Mouse (Mus musculus): ENCODE results near the gene Spindoc. TPM values are rescaled to one million over a fixed set of nuclear protein-coding genes. Genes with fewer than 3 reads are reported as not detected.

The Spindoc gene
- 10 to 100 TPM; 33.8 to 35.3 TPM for total RNA-seq (2021)

- DNase-seq (ENCODE audit: extremely low spot score in 1 of 2, low spot score in 1 of 2), result peak; percentile 97
These were observed at the start of gene Spindoc for GRCm38 (mm10) chr19:7382903-7383865. Spindoc (minus strand) TSS chr19:7382994.

GRCm38 (mm10) chr19:7425398-7425775 lies 42.6 kb upstream of the Spindoc start:
- no peak for DNase-seq (ENCODE audit: extremely low spot score in 1 of 2, low spot score in 1 of 2)

GRCm38 (mm10) chr19:7424590-7425397 lies 42.0 kb upstream of the Spindoc start:
- DNase-seq (ENCODE audit: extremely low spot score in 1 of 2, low spot score in 1 of 2), result no peak

GRCm38 (mm10) chr19:7424131-7424530 lies 41.3 kb upstream of the Spindoc start:
- DNase-seq (ENCODE audit: extremely low spot score in 1 of 2, low spot score in 1 of 2), result no peak

GRCm38 (mm10) chr19:7423656-7424030 lies 40.8 kb upstream of the Spindoc start:
- no peak for DNase-seq (ENCODE audit: extremely low spot score in 1 of 2, low spot score in 1 of 2)

- DNase-seq (ENCODE audit: extremely low spot score in 1 of 2, low spot score in 1 of 2), result peak; percentile 72 to 75
These were observed 40.3 kb upstream of the Spindoc start for GRCm38 (mm10) chr19:7423028-7423655.

GRCm38 (mm10) chr19:7422656-7423027 lies 39.8 kb upstream of the Spindoc start:
- DNase-seq (ENCODE audit: extremely low spot score in 1 of 2, low spot score in 1 of 2), result no peak

- DNase-seq (ENCODE audit: extremely low spot score in 1 of 2, low spot score in 1 of 2), result peak; percentile 50 to 70
These were observed 39.1 kb upstream of the Spindoc start for GRCm38 (mm10) chr19:7421602-7422591.

- DNase-seq (ENCODE audit: extremely low spot score in 1 of 2, low spot score in 1 of 2), result no peak
These were observed 38.2 kb upstream of the Spindoc start for GRCm38 (mm10) chr19:7420841-7421601.

GRCm38 (mm10) chr19:7420108-7420507 lies 37.3 kb upstream of the Spindoc start:
- no peak for DNase-seq (ENCODE audit: extremely low spot score in 1 of 2, low spot score in 1 of 2)

- no peak for DNase-seq (ENCODE audit: extremely low spot score in 1 of 2, low spot score in 1 of 2)
These were observed 36.3 kb upstream of the Spindoc start for GRCm38 (mm10) chr19:7419134-7419533.

GRCm38 (mm10) chr19:7417911-7418849 lies 35.4 kb upstream of the Spindoc start:
- DNase-seq (ENCODE audit: extremely low spot score in 1 of 2, low spot score in 1 of 2), result peak; percentile 79

- peak; percentile 62 to 71 for DNase-seq (ENCODE audit: extremely low spot score in 1 of 2, low spot score in 1 of 2)
These were observed 34.3 kb upstream of the Spindoc start, which contains the start of gene 2700081O15Rik for GRCm38 (mm10) chr19:7416834-7417735. 2700081O15Rik (plus strand) TSS chr19:7417625.

- DNase-seq (ENCODE audit: extremely low spot score in 1 of 2, low spot score in 1 of 2), result no peak
These were observed 33.4 kb upstream of the Spindoc start for GRCm38 (mm10) chr19:7415916-7416833.

GRCm38 (mm10) chr19:7412361-7412760 lies 29.6 kb upstream of the Spindoc start:
- DNase-seq (ENCODE audit: extremely low spot score in 1 of 2, low spot score in 1 of 2), result no peak
